Mouse (Mus musculus) macrophage (primary cell): ENCODE measurements around the gene Elf1. TPM values are rescaled to one million over a fixed set of nuclear protein-coding genes. Genes with fewer than 3 reads are reported as not detected.
"Not testable (repeated sequence)": the region's sequence is repeated elsewhere in the genome, so short reads cannot be mapped to it uniquely, and the experiment has no call there.

Source experiments
- H3K27ac ChIP-seq: fragments of 350-480 bp; formaldehyde crosslinking; 2 replicates; pipeline ENCODE4 v1.9.0; 2021
- H3K36me3 ChIP-seq: fragments of 350-480 bp; formaldehyde crosslinking; 2 replicates; pipeline ENCODE4 v1.9.0; 2021; ENCODE audit errors: inconsistent target
- H3K4me3 ChIP-seq: fragments of 350-480 bp; formaldehyde crosslinking; 2 replicates; pipeline ENCODE4 v1.9.0; 2021; ENCODE audit errors: inconsistent target
- H3K79me2 ChIP-seq: fragments of 350-480 bp; formaldehyde crosslinking; 2 replicates; pipeline ENCODE4 v1.9.0; 2021; ENCODE audit errors: inconsistent target
- WGBS: methylation state at CpG from one replicate; pipeline ENCODE4 v1.1.7; 2026; ENCODE audit warnings: inconsistent platforms; ENCODE audit not compliant: missing documents; 5-methylcytosine and 5-hydroxymethylcytosine counted together
- polyA plus RNA-seq: library from polyadenylated mRNA; stranded (reverse); fragments of 250-400 nt; gene quantifications from 3 replicates; pipeline ENCODE4 v1.2.4, GENCODE M21; 2018; ENCODE audit warnings: inconsistent platforms

Elf1 gene
- polyA plus RNA-seq, 1 experiment from 2014 or later, result 64.9 TPM

DNA sequence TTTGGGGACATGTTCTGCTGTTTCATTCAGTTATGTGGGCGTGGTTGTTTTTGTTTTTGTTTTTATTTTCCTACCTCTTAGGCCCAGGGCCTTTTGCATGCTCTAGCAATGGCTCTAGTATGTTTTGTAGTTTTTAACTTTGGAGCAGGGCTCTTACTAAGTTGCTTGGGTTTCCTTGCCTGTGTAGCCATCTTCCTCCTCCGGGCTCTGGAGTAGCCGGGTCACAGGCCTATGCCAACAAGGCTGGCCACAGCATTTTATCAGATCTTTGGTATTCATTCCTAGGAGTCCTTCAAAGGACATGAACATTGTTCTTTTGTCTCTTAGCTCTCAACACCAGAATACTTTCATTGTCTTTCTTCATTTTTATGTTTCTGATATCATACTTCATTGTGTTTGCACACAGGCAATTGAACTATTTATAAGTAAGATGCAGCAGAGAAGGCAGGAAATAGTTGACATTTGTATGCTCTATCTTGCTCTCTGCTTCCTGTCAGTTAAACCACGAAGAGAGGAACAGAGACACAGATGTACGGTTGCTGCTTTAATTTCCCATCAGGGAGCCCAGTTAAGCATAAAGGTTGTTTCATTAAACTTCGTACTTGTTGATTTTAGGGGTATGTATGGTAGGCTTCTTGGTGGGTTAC is 40.6 kb downstream of the Elf1 start:
- Histone ChIP-seq H3K36me3 (no peaks in the 10 kb centered on the region), H3K4me3 (no peak overlapping the region; the same call in 1 of the 2 replicates), H3K27ac (peak overlapping the region; percentile 97), H3K79me2 (peaks cover 100% of the 10 kb centered on the region)
- WGBS, result 2% methylated on average over 6 of the region's 6 CpGs

DNA sequence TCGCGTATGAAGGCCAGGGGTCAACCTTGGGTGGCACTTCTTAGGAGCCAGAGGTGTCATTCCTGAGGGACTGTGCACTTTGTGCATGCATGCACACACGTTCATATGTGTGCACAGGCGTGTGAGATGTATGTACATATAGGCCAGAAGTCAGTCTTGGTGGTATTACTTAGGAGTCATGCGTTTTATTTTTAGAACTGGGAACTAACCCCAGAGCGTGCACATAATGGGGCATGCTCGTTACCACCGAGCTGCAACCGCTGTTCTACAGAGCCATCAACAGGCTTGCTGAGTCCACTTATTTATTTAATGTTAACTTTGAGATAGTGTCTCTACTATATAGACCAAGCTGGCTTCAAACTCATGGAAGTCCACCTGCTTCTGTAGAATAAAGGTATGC is 41.4 kb downstream of the Elf1 start:
- H3K4me3 ChIP-seq, result no peak overlapping the region
- H3K27ac ChIP-seq, result peak overlapping the region; percentile 97
- H3K79me2 ChIP-seq, result peaks cover 100% of the 10 kb centered on the region
- WGBS, result under 1% methylated on average over 9 of the region's 9 CpGs
- H3K36me3 ChIP-seq, result peaks cover 7% of the 10 kb centered on the region; the same call in 1 of the 2 replicates

DNA sequence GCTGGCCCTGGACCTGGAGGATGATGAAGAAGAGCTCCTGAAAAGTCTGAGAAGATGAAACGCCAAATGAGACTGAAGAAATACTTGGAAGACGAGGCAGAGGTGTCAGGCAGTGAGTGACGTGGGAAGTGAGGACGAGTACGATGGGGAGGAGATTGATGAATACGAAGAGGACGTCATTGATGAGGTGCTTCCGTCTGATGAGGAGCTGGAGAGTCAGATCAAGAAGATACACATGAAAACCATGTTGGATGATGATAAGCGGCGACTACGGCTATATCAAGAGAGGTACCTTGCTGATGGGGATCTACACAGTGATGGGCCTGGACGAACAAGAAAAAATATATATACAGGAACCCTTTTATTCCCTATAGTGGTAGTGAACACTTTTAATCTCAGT is 45.1 kb downstream of the Elf1 start:
- 87% methylated on average over 12 of the region's 12 CpGs for WGBS
- peaks cover 13% of the 10 kb centered on the region; the same call in 1 of the 2 replicates for H3K36me3 ChIP-seq
- not testable (repeated sequence) for H3K4me3 ChIP-seq, H3K27ac ChIP-seq
- peaks cover 100% of the 10 kb centered on the region for H3K79me2 ChIP-seq

DNA sequence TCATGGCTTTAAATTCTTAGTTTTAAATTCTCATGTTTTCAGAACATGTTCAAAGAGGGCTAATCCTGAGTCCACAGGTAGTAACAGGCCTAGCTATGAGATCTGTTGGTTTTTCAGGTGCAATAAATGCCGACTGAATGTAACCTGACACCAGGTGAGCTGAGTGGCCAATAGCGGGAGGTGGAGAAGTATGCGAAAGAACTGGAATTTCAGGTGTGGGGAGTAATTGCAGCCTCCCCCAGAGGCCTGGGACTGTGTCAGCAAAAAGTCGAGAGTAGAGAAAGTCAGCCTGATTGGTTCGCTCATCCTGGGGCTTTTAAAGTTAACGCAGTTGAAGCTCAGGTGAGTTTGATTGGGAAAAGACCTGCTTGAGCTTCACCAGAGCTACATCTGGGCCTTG is 46.7 kb downstream of the Elf1 start:
- Histone ChIP-seq H3K4me3 (no peak overlapping the region), H3K36me3 (peaks cover 13% of the 10 kb centered on the region; the same call in 1 of the 2 replicates), H3K27ac (no peak overlapping the region), H3K79me2 (peaks cover 100% of the 10 kb centered on the region)
- 86% methylated on average over 6 of the region's 6 CpGs for WGBS

DNA sequence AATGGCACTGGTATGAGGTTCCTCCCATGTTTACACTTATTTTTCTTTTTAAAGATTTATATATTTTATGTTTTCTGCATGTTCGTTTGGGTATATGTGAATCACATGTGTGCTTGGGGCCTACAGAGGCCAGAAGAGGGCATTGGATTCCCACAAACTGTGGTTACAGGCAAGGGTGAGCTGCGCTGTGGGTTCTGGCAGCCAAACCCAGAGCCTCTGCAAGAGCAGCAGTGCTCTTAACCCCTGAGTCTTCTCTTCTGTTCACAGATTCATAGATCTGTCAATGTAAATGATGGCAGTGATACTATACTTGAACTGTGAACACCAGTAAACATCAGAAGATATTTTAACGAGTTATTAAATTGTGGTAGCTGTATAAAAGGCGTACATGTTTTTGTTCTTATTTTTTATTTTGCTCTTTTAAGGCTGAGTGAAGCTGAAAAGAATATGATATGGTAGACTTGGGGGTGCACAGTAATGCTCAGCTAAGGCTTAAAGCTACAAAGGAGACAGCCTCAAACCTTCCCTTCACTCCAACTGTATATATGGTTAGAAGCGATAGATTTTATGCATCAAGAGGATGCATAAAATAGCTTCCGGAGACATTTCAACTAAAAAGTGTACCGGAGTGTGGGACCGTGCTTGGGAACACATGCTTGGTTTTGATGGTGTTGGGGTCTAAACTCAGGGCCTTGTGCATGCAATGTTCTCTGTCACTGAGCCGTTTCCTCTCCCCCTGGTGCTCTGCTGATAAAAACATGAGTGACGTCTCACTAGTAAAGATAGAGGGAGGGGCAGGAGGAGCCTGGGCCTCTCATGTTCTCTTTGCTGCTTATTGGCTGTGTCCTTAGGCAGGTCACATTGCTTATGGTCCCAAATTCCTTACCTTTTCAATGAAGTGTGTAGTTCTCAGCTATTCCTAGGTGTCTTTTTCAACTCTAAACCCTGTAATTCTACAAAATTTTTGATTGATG is 48.9 kb downstream of the Elf1 start:
- H3K79me2 ChIP-seq, result peaks cover 100% of the 10 kb centered on the region
- H3K27ac ChIP-seq, result no peak overlapping the region
- no peak overlapping the region for H3K4me3 ChIP-seq
- 43% methylated on average over 7 of the region's 10 CpGs for WGBS
- peaks cover 13% of the 10 kb centered on the region; the same call in 1 of the 2 replicates for H3K36me3 ChIP-seq

DNA sequence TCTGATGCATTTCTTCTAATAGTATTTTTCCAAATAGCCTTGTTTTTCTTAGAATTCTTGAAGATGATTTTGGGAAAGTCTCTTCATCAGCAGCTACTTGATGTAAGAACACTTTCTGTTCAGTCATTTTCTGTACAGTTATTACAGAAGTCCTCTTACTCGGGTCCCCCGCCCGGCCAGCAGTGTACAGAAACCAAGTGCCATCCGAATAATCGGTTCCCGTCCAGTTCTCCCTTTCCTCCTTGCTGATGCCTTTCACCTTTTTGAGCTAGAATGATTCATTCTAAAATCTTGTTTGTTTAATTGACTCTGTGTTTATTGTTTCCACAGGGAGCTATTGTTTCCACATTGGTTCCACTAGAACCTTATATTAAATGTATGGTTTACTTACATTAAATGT is 49.8 kb downstream of the Elf1 start:
- Histone ChIP-seq H3K27ac (no peak overlapping the region), H3K36me3 (peaks cover 13% of the 10 kb centered on the region; the same call in 1 of the 2 replicates), H3K79me2 (peaks cover 100% of the 10 kb centered on the region), H3K4me3 (no peak overlapping the region)
- WGBS, result 40% methylated on average over 6 of the region's 6 CpGs

DNA sequence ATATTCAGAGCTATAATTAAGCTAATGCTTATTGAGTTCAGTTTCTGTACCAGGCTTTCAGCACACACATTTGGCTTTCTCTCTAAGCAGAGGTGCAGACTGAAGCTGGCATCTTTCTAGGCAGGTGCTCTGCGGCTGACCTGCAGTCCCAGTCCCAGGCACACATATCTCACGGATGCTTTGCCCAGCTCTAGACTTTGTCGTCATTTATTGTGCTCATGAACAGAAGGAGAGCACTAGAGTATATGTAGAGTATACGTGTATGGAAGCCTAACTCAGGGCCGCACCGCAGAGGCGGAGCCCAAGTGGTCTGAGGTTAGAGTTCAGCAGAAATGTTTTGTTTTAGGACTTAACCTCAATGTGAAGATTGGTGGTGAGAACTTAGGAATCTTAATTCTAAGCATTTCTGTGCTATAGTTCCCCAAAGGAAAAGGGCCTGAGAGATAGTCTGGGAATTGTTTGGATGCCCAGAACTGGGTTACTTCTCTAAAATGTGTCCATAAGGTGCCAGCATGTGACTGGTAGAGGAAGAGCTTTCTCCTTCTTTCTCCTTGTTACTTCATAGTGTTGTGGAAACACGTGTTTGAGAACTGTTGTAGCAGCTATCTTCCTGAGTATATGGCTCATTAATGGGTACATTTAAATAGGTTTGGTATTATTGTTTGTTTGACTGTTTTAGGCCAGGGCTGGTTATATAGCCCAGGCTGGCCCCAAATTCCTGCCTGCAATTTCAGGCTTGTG is 51.2 kb downstream of the Elf1 start:
- Histone ChIP-seq H3K27ac (peak overlapping the region; percentile 75), H3K36me3 (peaks cover 8% of the 10 kb centered on the region; the same call in 1 of the 2 replicates), H3K79me2 (peaks cover 100% of the 10 kb centered on the region), H3K4me3 (no peak overlapping the region)
- WGBS, result 66% methylated on average over 8 of the region's 8 CpGs

DNA sequence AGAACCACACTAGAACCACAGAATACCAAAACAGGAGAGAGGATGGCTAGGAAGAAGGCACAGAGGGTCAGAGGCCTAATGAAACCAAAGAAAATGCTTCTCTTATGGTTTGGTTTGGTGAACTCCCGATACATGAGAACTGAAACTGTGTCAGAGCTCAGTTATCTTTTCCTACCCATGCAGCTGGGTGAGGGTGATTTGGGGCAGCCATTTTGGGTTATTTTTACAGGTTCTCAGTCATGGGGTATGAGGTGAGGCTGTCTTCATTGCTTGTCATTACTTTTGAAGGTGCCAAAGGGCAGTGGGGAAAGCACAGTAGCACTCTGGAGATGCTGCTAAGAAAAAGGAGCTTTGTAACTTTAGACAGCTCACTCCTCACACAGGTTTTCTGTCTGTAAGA is 52.4 kb downstream of the Elf1 start:
- peaks cover 100% of the 10 kb centered on the region for H3K79me2 ChIP-seq
- 39% methylated on average over 1 of the region's 1 CpGs for WGBS
- H3K27ac ChIP-seq, result peak overlapping the region; percentile 75
- H3K36me3 ChIP-seq, result no peaks in the 10 kb centered on the region
- H3K4me3 ChIP-seq, result no peak overlapping the region

DNA sequence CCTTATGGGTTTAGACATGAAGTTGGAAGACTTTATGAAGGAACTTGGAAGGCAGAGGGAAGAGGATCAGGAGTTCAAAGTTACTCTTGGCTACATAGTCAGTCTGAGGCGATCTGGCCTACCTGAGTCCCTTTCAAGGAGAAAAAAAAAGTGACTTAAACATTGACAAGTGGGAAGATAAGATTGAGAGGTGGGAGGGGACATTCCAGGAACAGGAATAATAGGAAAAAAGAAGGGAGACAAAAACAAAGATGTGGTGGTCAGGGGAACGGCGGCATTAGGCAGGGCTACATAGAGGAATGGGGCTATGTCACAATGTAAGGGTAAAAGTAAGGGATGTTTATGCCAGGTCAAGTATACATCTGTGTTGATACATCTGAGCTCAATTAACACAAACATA is 53.2 kb downstream of the Elf1 start:
- peak overlapping the region; percentile 75 for H3K27ac ChIP-seq
- WGBS, result 79% methylated on average over 3 of the region's 3 CpGs
- peaks cover 100% of the 10 kb centered on the region for H3K79me2 ChIP-seq
- no peak overlapping the region for H3K4me3 ChIP-seq
- H3K36me3 ChIP-seq, result no peaks in the 10 kb centered on the region

DNA sequence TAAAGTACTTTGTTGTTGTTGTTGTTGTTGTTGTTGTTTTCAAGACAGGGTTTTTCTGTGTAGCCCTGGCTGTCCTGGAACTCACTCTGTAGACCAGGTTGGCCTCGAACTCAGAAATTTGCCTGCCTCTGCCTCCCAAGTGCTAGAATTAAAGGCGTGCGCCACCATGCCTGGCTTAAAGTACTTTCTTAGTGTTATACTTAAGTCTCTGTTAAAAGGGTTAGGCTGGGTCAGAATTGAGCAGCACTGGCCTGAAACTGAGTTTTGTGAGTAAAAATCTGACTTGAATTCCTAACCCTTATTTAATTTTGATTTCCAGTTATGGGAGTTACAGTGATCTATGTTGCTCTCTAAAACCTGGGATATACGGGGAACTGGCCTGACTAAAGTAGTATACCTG is 53.7 kb downstream of the Elf1 start:
- Histone ChIP-seq H3K79me2 (peaks cover 100% of the 10 kb centered on the region), H3K27ac (peak overlapping the region; percentile 75)
- 69% methylated on average over 3 of the region's 4 CpGs for WGBS
- H3K36me3 ChIP-seq, H3K4me3 ChIP-seq: not testable (repeated sequence)

DNA sequence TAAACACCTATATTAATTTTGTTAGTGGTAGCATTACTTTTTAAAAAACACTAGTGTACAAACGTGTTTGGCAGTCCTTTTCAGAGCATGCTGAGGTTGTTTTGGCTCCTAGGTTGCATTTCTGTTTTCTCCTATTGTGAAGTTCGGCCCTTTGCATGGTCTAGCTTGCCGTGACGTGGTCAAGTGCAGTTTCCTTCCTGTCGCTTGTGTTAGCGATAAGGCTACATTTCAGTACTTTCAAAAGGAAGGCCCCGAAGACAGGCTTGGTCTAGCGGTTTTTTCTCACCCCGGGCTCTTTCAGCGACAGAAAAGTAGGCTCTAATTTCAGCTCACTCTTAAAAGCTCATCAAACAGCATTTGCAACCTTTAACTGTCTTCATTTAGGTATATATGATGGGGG is 54.3 kb downstream of the Elf1 start:
- Histone ChIP-seq H3K36me3 (no peaks in the 10 kb centered on the region), H3K27ac (peak overlapping the region; percentile 75), H3K79me2 (peaks cover 100% of the 10 kb centered on the region), H3K4me3 (no peak overlapping the region; the same call in 1 of the 2 replicates)
- WGBS, result 0% methylated on average over 10 of the region's 10 CpGs

DNA sequence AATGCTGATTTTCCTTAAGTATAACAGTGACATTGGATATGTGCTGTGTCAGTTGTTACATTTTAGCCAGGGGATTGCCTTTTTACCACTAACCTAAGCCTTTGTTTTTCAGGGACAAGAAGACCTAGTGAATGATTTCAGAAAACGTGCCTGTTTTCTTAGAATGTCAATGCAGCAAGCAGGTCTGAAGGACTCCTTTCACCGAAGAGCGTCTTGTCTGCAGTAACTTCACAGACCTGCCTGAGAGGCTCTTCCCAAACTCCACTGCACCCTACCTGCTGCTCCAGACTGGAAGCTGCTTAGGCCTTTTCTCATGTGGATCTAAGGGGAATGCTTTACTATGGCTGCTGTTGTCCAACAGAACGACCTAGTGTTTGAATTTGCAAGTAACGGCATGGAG is 55.0 kb downstream of the Elf1 start:
- peaks cover 100% of the 10 kb centered on the region for H3K79me2 ChIP-seq
- H3K27ac ChIP-seq, result peak overlapping the region; percentile 75
- WGBS, result 31% methylated on average over 5 of the region's 5 CpGs
- no peaks in the 10 kb centered on the region for H3K36me3 ChIP-seq
- no peak overlapping the region for H3K4me3 ChIP-seq

DNA sequence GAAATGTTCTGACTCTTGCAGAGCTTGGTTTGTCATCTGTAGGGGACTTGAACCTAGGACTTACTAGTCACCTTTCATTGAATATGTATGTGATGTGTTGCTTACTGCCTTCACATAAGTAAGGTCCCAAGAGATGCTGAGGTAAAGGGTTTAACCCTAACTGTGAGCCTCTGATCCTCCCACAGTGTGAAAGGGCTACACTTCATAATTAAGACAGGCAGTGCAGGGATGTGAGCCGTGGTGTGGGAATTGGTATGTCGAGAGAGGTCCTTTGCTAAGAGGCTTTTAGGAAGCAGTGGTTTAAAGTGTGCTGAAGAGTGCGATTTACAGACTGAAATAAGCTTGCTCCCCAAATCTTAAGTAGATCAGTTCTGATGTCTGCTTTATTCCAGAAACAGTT is 55.8 kb downstream of the Elf1 start:
- H3K36me3 ChIP-seq, result no peaks in the 10 kb centered on the region
- H3K4me3 ChIP-seq, result no peak overlapping the region
- no peak overlapping the region for H3K27ac ChIP-seq
- peaks cover 100% of the 10 kb centered on the region for H3K79me2 ChIP-seq
- 23% methylated on average over 3 of the region's 3 CpGs for WGBS

DNA sequence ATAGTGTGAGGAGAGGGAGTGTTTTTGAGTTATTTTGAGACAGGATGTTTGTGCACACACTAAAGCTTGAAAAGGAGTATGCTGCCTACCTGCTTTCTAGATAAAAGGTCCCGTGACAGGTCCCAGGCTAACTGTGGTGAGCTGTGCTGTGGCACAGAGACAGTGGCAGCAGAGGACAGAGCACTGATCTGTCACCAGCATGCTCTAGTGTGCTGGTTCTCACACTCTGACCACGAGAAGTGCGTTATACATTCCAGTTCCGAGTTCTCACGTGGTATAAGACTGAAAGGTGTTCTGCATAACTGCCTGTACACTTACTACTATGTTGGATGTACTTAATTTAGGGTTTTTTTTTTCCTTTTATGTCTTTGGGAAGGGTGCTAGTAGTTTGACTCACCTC is 56.5 kb downstream of the Elf1 start:
- Histone ChIP-seq H3K27ac (no peak overlapping the region), H3K79me2 (peaks cover 100% of the 10 kb centered on the region), H3K36me3 (no peaks in the 10 kb centered on the region), H3K4me3 (no peak overlapping the region)
- 20% methylated on average over 4 of the region's 5 CpGs for WGBS
